10 mouse cellular contexts compared by ENCODE assay signal in the genomic region with DNA sequence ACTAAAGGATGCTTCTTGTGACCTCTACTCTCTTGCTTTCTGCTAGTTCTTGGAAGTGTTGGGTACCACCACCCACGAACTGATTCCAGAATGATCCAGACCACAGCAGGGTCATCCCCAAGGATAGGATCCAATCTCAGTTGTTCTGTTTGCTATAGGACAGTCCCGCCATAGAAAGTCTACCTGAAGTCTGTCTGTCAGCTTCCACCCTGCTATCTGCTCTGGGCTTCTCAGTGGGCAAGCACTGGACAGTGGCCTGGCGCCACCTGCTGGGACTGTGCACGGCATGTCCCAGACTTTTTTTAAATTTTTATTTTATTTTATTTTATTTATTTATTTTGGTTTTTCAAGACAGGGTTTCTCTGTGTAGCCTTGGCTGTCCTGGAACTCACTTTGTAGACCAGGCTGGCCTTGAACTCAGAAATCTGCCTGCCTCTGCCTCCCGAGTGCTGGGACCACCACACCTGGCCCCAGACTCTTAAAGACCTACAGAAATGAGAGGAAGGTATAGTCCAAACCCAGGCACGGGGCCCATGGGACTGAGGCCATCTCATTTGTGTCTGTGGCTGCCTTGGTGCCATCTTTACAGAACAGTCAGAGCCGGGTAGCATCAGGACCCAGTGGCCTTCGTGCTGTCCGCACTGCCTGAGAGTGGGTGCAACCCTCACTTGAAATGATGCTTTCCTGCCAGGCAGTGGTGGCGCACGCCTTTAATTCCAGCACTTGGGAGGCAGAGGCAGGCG. TPM values are rescaled to one million over a fixed set of nuclear protein-coding genes. Genes with fewer than 3 reads are reported as not detected.
DNase-seq lines count a peak whose midpoint lies in the region; ATAC-seq and TF ChIP-seq lines count a peak whose summit lies in the region.
"Had no signal": no experiment of that assay in that cellular context is flagged by ENCODE, and none has a peak within 500 bp of the region (broad histone marks: within the 10 kb centered on the region; RNA-seq: fewer than 3 reads in every experiment).

No protein-coding gene starts in this region.

- ATAC-seq in CD4-positive, CD25-positive, alpha-beta regulatory T cell, adult 4 months, result no peak
- no peak for ATAC-seq in midbrain, embryonic 15.5 days (replicated peaks)
- ATAC-seq in hindbrain, postnatal 0 days, result no peak
- no peak for ATAC-seq in lung, embryonic 14.5 days (ENCODE audit: insufficient read depth)
- ATAC-seq in stomach, postnatal 0 days (ENCODE audit: low FRiP score, low TSS enrichment), result no peak

- no peak overlapping the region for H3K27ac ChIP-seq in midbrain, embryonic 10.5 days (replicated peaks)
- no peak overlapping the region for H3K27ac ChIP-seq in midbrain, embryonic 15.5 days
- no peak overlapping the region for H3K27ac ChIP-seq in hindbrain, postnatal 0 days
- no peak overlapping the region for H3K27ac ChIP-seq in lung, embryonic 14.5 days (ENCODE audit: low read depth)
- no peak overlapping the region for H3K27ac ChIP-seq in stomach, postnatal 0 days (replicated peaks)
- H3K27ac ChIP-seq: limb, embryonic 12.5 days; stomach, embryonic 15.5 days had no signal

- DNase-seq in CD4-positive, CD25-positive, alpha-beta regulatory T cell, adult 2 months (ENCODE audit: low read depth, low spot score), result peak; percentile 57
- DNase-seq in midbrain, embryonic 10.5 days (ENCODE audit: low spot score), result peak; percentile 47
- peak; percentile 69 for DNase-seq in cerebellum, adult 8-10 months
- DNase-seq in hindbrain, postnatal 0 days (ENCODE audit: low spot score), result peak; percentile 77
- peak; percentile 81 for DNase-seq in lung, embryonic 14.5 days
- DNase-seq in stomach, postnatal 0 days (ENCODE audit: low spot score), result peak; percentile 74

- no peak overlapping the region for H3K4me2 ChIP-seq in midbrain, embryonic 15.5 days
- no peak overlapping the region for H3K4me2 ChIP-seq in hindbrain, postnatal 0 days (ENCODE audit: low read depth, low read length)
- no peak overlapping the region for H3K4me2 ChIP-seq in lung, embryonic 14.5 days
- H3K4me2 ChIP-seq in stomach, postnatal 0 days (replicated peaks; ENCODE audit: low read depth), result no peak overlapping the region

- WGBS in midbrain, embryonic 10.5 days, result 70% methylated on average over 12 of the region's 12 CpGs
- WGBS in midbrain, embryonic 15.5 days, result 67% methylated on average over 12 of the region's 12 CpGs
- 66% methylated on average over 12 of the region's 12 CpGs for WGBS in hindbrain, postnatal 0 days
- WGBS in lung, embryonic 14.5 days, result 54% methylated on average over 12 of the region's 12 CpGs
- WGBS in stomach, postnatal 0 days, result 60% methylated on average over 12 of the region's 12 CpGs

- no peak overlapping the region for H3K9ac ChIP-seq in midbrain, embryonic 15.5 days
- H3K9ac ChIP-seq in hindbrain, postnatal 0 days (replicated peaks; ENCODE audit: low read length), result no peak overlapping the region
- H3K9ac ChIP-seq in lung, embryonic 14.5 days, result no peak overlapping the region
- no peak overlapping the region for H3K9ac ChIP-seq in stomach, postnatal 0 days (ENCODE audit: low read length)
- H3K9ac ChIP-seq: stomach, embryonic 15.5 days had no signal

- no peaks in the 10 kb centered on the region for H3K9me3 ChIP-seq in midbrain, embryonic 10.5 days (replicated peaks)
- H3K9me3 ChIP-seq in midbrain, embryonic 15.5 days, result no peaks in the 10 kb centered on the region
- H3K9me3 ChIP-seq in hindbrain, postnatal 0 days (ENCODE audit: low read length), result no peaks in the 10 kb centered on the region
- no peaks in the 10 kb centered on the region for H3K9me3 ChIP-seq in lung, embryonic 14.5 days (ENCODE audit: low read depth, low read length)
- H3K9me3 ChIP-seq in stomach, postnatal 0 days (ENCODE audit: control insufficient read depth, low read length), result no peaks in the 10 kb centered on the region
- H3K9me3 ChIP-seq: limb, embryonic 12.5 days; stomach, embryonic 15.5 days had no signal

- H3K36me3 ChIP-seq in midbrain, embryonic 10.5 days, result peaks cover 16% of the 10 kb centered on the region
- peaks cover 4% of the 10 kb centered on the region; the same call in 1 of the 2 replicates for H3K36me3 ChIP-seq in midbrain, embryonic 15.5 days (replicated peaks)
- H3K36me3 ChIP-seq in hindbrain, postnatal 0 days (ENCODE audit: insufficient read depth, low read length), result peaks cover 12% of the 10 kb centered on the region
- H3K36me3 ChIP-seq in lung, embryonic 14.5 days (ENCODE audit: insufficient read depth), result peaks cover 12% of the 10 kb centered on the region; the same call in 1 of the 2 replicates
- H3K36me3 ChIP-seq in stomach, postnatal 0 days (ENCODE audit: control insufficient read depth, insufficient read depth, low read length), result 0 out of 2 replicates have a peak, but pooled peaks cover 2% of the 10 kb centered on the region

- H3K4me3 ChIP-seq in midbrain, embryonic 10.5 days, result 0 out of 2 replicates have a peak overlapping the region, but pooled peaks have one; percentile 83
- no peak overlapping the region for H3K4me3 ChIP-seq in midbrain, embryonic 15.5 days
- H3K4me3 ChIP-seq in hindbrain, postnatal 0 days (ENCODE audit: low read length), result no peak overlapping the region
- H3K4me3 ChIP-seq in lung, embryonic 14.5 days (ENCODE audit: low read depth, low read length), result no peak overlapping the region
- no peak overlapping the region for H3K4me3 ChIP-seq in stomach, postnatal 0 days (ENCODE audit: low read depth, low read length)

- TF ChIP-seq EP300 in stomach, postnatal 0 days (optimal IDR thresholded peaks at IDR 0.05), result no peak

- H3K27me3 ChIP-seq in midbrain, embryonic 10.5 days (ENCODE audit: low read depth, poor library complexity, severe bottlenecking), result no peaks in the 10 kb centered on the region
- no peaks in the 10 kb centered on the region for H3K27me3 ChIP-seq in midbrain, embryonic 15.5 days (replicated peaks)
- no peaks in the 10 kb centered on the region for H3K27me3 ChIP-seq in hindbrain, postnatal 0 days (ENCODE audit: insufficient read depth, low read length)
- no peaks in the 10 kb centered on the region for H3K27me3 ChIP-seq in lung, embryonic 14.5 days (ENCODE audit: insufficient read depth, low read length)
- H3K27me3 ChIP-seq in stomach, postnatal 0 days (ENCODE audit: control insufficient read depth, insufficient read depth, low read length), result no peaks in the 10 kb centered on the region
- H3K27me3 ChIP-seq: limb, embryonic 12.5 days; stomach, embryonic 15.5 days had no signal

- TF ChIP-seq CTCF in hindbrain, postnatal 0 days (IDR thresholded peaks at IDR 0.05; ENCODE audit: low read depth), result peak; percentile 76
- peak; percentile 82 for TF ChIP-seq CTCF in lung, embryonic 14.5 days (IDR thresholded peaks at IDR 0.05; ENCODE audit: low read depth)
- TF ChIP-seq CTCF in stomach, postnatal 0 days (IDR thresholded peaks at IDR 0.05; ENCODE audit: low read depth), result peak; percentile 87

- peaks cover 33% of the 10 kb centered on the region for H3K4me1 ChIP-seq in midbrain, embryonic 10.5 days
- H3K4me1 ChIP-seq in midbrain, embryonic 15.5 days, result peaks cover 25% of the 10 kb centered on the region
- peaks cover 15% of the 10 kb centered on the region for H3K4me1 ChIP-seq in hindbrain, postnatal 0 days (ENCODE audit: insufficient read depth, low read length)
- peaks cover 17% of the 10 kb centered on the region for H3K4me1 ChIP-seq in lung, embryonic 14.5 days (ENCODE audit: insufficient read depth)
- H3K4me1 ChIP-seq in stomach, postnatal 0 days (replicated peaks; ENCODE audit: control insufficient read depth, insufficient read depth), result peaks cover 10% of the 10 kb centered on the region; the same call in 1 of the 2 replicates

RNA-seq across cellular contexts. Expression of gene Nacc2, which starts 19.0 kb away (rescaled TPM):
- under 1 TPM; 0.44 to 0.75 TPM for polyA plus RNA-seq in CD4-positive, CD25-positive, alpha-beta regulatory T cell, adult 4 months (2017; shearing (Covaris generic))
- 4.3 and 5.6 TPM in 2 replicates for polyA plus RNA-seq in midbrain, embryonic 10.5 days (2016; fragmentation: Nextera tagmentation; extraction: Ambion mirVana)
- polyA plus RNA-seq in midbrain, embryonic 15.5 days (2015; fragmentation: Nextera tagmentation; extraction: Ambion mirVana), result 14.3 and 16.9 TPM in 2 replicates
- total RNA-seq in hindbrain, postnatal 0 days (2014; rRNA removed), result 50.1 and 61.4 TPM in 2 replicates
- 28.7 and 29.9 TPM in 2 replicates for polyA plus RNA-seq in hindbrain, postnatal 0 days (2015; fragmentation: Nextera tagmentation; extraction: Ambion mirVana)
- 8.6 and 9.4 TPM in 2 replicates for polyA plus RNA-seq in lung, embryonic 14.5 days (2014; fragmentation: Nextera tagmentation; extraction: Ambion mirVana)
- 12.6 and 13.3 TPM in 2 replicates for polyA plus RNA-seq in stomach, postnatal 0 days (2015; fragmentation: Nextera tagmentation; extraction: Ambion mirVana)
